Mouse (Mus musculus) heart, embryonic 14.5 days (tissue): ENCODE measurements at regions not wholly inside any gene's neighbourhood (a gene's known extent, or its start where the extent isn't known, plus 50 kb on each side); places are given as distances from the start of the nearest gene placed in this dataset.
"Not testable (repeated sequence)": the region's sequence is repeated elsewhere in the genome, so short reads cannot be mapped to it uniquely, and the experiment has no call there.

ENCODE experiments used
- ATAC-seq: fragments of 200-750 bp; cut with Nextera tagmentation; 2 replicates; pipeline ENCODE4 v1.8.0; 2017; ENCODE audit warnings: low read depth, moderate TSS enrichment; ENCODE audit not compliant: insufficient number of reproducible peaks, insufficient read depth, low FRiP score
- H3K27ac ChIP-seq, 2 experiments: fragments of 200-500 bp in 1 of 2; fragments of 300-500 bp in 1 of 2; sonication (generic) in 1 of 2; replicated peaks in 1 of 2; 2 replicates each; pipeline ENCODE4 v1.5.1; 2012 to 2014; ENCODE audit warnings: low read depth in 2 of 2, low read length in 2 of 2, control low read depth in 1 of 2, mild to moderate bottlenecking in 1 of 2, mixed read lengths in 1 of 2; ENCODE audit not compliant: control insufficient read depth in 1 of 2, insufficient read depth in 1 of 2
- H3K27me3 ChIP-seq: fragments of 300-500 bp; sonication (generic); 2 replicates; pipeline ENCODE4 v1.6.1; 2014; ENCODE audit warnings: mild to moderate bottlenecking, low read length, control low read depth; ENCODE audit not compliant: control insufficient read depth, insufficient read depth
- H3K36me3 ChIP-seq: fragments of 300-500 bp; sonication (generic); 2 replicates; pipeline ENCODE4 v1.6.1; 2014; ENCODE audit warnings: mild to moderate bottlenecking, control low read depth, low read length, mixed read lengths; ENCODE audit not compliant: control insufficient read depth, insufficient read depth
- H3K4me1 ChIP-seq, 2 experiments: fragments of 200-500 bp in 1 of 2; fragments of 300-500 bp in 1 of 2; sonication (generic) in 1 of 2; 2 replicates each; pipeline ENCODE4 v1.6.1; 2012 to 2014; ENCODE audit warnings: low read length in 2 of 2, control low read depth in 1 of 2, mixed read lengths in 1 of 2; ENCODE audit not compliant: control insufficient read depth in 2 of 2, insufficient read depth in 2 of 2
- H3K4me2 ChIP-seq: fragments of 300-500 bp; sonication (generic); 2 replicates; pipeline ENCODE4 v1.6.1; 2014; ENCODE audit warnings: mild to moderate bottlenecking, low read length
- H3K4me3 ChIP-seq, 2 experiments: fragments of 200-500 bp in 1 of 2; fragments of 300-500 bp in 1 of 2; sonication (generic) in 1 of 2; 2 replicates each; pipeline ENCODE4 v1.5.1; 2012 to 2014; ENCODE audit warnings: low read length in 2 of 2, mild to moderate bottlenecking in 2 of 2, control low read depth in 1 of 2, low read depth in 1 of 2, moderate library complexity in 1 of 2; ENCODE audit not compliant: control insufficient read depth in 1 of 2, insufficient read depth in 1 of 2
- H3K9ac ChIP-seq: fragments of 300-500 bp; sonication (generic); 2 replicates; pipeline ENCODE4 v1.6.1; 2014; ENCODE audit warnings: mild to moderate bottlenecking, low read length
- H3K9me3 ChIP-seq: fragments of 300-500 bp; sonication (generic); 2 replicates; pipeline ENCODE4 v1.6.1; 2016; ENCODE audit warnings: low read length, control low read depth; ENCODE audit not compliant: control insufficient read depth
- WGBS: fragments of 180-500 bp; shearing (Covaris S2); extraction: QIAGEN DNeasy Blood & Tissue Kit; methylation state at CpG from one replicate; pipeline ENCODE4 v1.1.7; 2014; 5-methylcytosine and 5-hydroxymethylcytosine counted together

- no peak overlapping the region for H3K27ac ChIP-seq
- H3K9me3 ChIP-seq: 0 out of 2 replicates have a peak, but pooled peaks cover 4% of the 10 kb centered on the region
- no peak overlapping the region for H3K4me3 ChIP-seq
- no peak for ATAC-seq
- H3K4me2 ChIP-seq: no peak overlapping the region
- WGBS: 84% methylated on average over 3 of the region's 3 CpGs
- no peaks in the 10 kb centered on the region for H3K36me3 ChIP-seq
- no peaks in the 10 kb centered on the region for H3K27me3 ChIP-seq
- H3K4me1 ChIP-seq: no peaks in the 10 kb centered on the region
- H3K9ac ChIP-seq: no peak overlapping the region
These were observed 322.5 kb downstream of the Ajap1 start for GRCm38 (mm10) chr4:153160115-153160514.

- H3K4me1 ChIP-seq: no peaks in the 10 kb centered on the region
- peak; percentile 40; the same call in 1 of the 2 replicates for ATAC-seq
- H3K27me3 ChIP-seq: no peaks in the 10 kb centered on the region
- H3K4me3 ChIP-seq: no peak overlapping the region
- no peak overlapping the region for H3K27ac ChIP-seq
- no peaks in the 10 kb centered on the region for H3K9me3 ChIP-seq
- no peak overlapping the region for H3K9ac ChIP-seq
- 87% methylated on average over 3 of the region's 3 CpGs for WGBS
- H3K36me3 ChIP-seq: no peaks in the 10 kb centered on the region
- H3K4me2 ChIP-seq: no peak overlapping the region
These were observed 325.0 kb downstream of the Ajap1 start for GRCm38 (mm10) chr4:153157572-153157971.

GRCm38 (mm10) chr4:153152923-153153322, 329.7 kb downstream of the Ajap1 start:
- H3K4me1 ChIP-seq, H3K4me3 ChIP-seq, ATAC-seq: not testable (repeated sequence)

GRCm38 (mm10) chr4:153133147-153133546, 349.5 kb downstream of the Ajap1 start:
- no peak overlapping the region for H3K4me2 ChIP-seq
- H3K36me3 ChIP-seq: no peaks in the 10 kb centered on the region
- ATAC-seq: no peak
- no peak overlapping the region for H3K27ac ChIP-seq
- H3K27me3 ChIP-seq: no peaks in the 10 kb centered on the region
- WGBS: 80% methylated on average over 13 of the region's 13 CpGs
- no peak overlapping the region for H3K9ac ChIP-seq
- peaks cover 14% of the 10 kb centered on the region; the same call in 1 of the 2 replicates for H3K9me3 ChIP-seq
- no peaks in the 10 kb centered on the region for H3K4me1 ChIP-seq
- H3K4me3 ChIP-seq: no peak overlapping the region

More at GRCm38 (mm10) chr4:153152923-153153322, 329.7 kb downstream of the Ajap1 start:
- not testable (repeated sequence) for H3K27ac ChIP-seq, H3K9me3 ChIP-seq, H3K36me3 ChIP-seq, H3K4me2 ChIP-seq, H3K27me3 ChIP-seq, H3K9ac ChIP-seq

GRCm38 (mm10) chr4:153129345-153129744, 353.3 kb downstream of the Ajap1 start:
- H3K4me2 ChIP-seq: no peak overlapping the region
- H3K9ac ChIP-seq: no peak overlapping the region
- no peaks in the 10 kb centered on the region for H3K36me3 ChIP-seq
- H3K4me3 ChIP-seq: no peak overlapping the region
- no peak overlapping the region for H3K27ac ChIP-seq
- no peaks in the 10 kb centered on the region for H3K4me1 ChIP-seq
- ATAC-seq: no peak
- WGBS: 72% methylated on average over 2 of the region's 2 CpGs
- H3K9me3 ChIP-seq: peaks cover 14% of the 10 kb centered on the region; the same call in 1 of the 2 replicates
- H3K27me3 ChIP-seq: no peaks in the 10 kb centered on the region

GRCm38 (mm10) chr4:153128162-153128561, 354.4 kb downstream of the Ajap1 start:
- no peak overlapping the region for H3K4me3 ChIP-seq
- 93% methylated on average over 12 of the region's 12 CpGs for WGBS
- ATAC-seq: no peak

GRCm38 (mm10) chr4:153120480-153120879, 362.1 kb downstream of the Ajap1 start:
- no peak overlapping the region for H3K4me2 ChIP-seq
- no peaks in the 10 kb centered on the region for H3K27me3 ChIP-seq
- 46% methylated on average over 6 of the region's 6 CpGs for WGBS
- H3K9ac ChIP-seq: no peak overlapping the region
- no peaks in the 10 kb centered on the region for H3K9me3 ChIP-seq
- no peaks in the 10 kb centered on the region for H3K4me1 ChIP-seq
- H3K36me3 ChIP-seq: no peaks in the 10 kb centered on the region
- ATAC-seq: no peak
- H3K27ac ChIP-seq: no peak overlapping the region
- no peak overlapping the region for H3K4me3 ChIP-seq

More at GRCm38 (mm10) chr4:153128162-153128561, 354.4 kb downstream of the Ajap1 start:
- H3K27me3 ChIP-seq: no peaks in the 10 kb centered on the region
- no peak overlapping the region for H3K4me2 ChIP-seq
- H3K36me3 ChIP-seq: no peaks in the 10 kb centered on the region
- H3K27ac ChIP-seq: no peak overlapping the region
- H3K4me1 ChIP-seq: no peaks in the 10 kb centered on the region
- H3K9me3 ChIP-seq: peaks cover 13% of the 10 kb centered on the region; the same call in 1 of the 2 replicates
- H3K9ac ChIP-seq: no peak overlapping the region

GRCm38 (mm10) chr4:153119647-153120102, 362.9 kb downstream of the Ajap1 start:
- no peak overlapping the region for H3K9ac ChIP-seq
- no peak overlapping the region for H3K4me3 ChIP-seq
- no peaks in the 10 kb centered on the region for H3K9me3 ChIP-seq
- ATAC-seq: no peak
- no peaks in the 10 kb centered on the region for H3K27me3 ChIP-seq
- no peaks in the 10 kb centered on the region for H3K4me1 ChIP-seq
- WGBS: 77% methylated on average over 4 of the region's 4 CpGs
- no peak overlapping the region for H3K27ac ChIP-seq
- no peaks in the 10 kb centered on the region for H3K36me3 ChIP-seq
- H3K4me2 ChIP-seq: no peak overlapping the region
